Mouse (Mus musculus) layer of hippocampus, adult 9-11 months (tissue): ENCODE measurements around the gene Tnfrsf21.

Source experiments
- DNase-seq: peaks from one replicate; pipeline ENCODE4 v3.0.0; 2022

Tnfrsf21 gene

DNA sequence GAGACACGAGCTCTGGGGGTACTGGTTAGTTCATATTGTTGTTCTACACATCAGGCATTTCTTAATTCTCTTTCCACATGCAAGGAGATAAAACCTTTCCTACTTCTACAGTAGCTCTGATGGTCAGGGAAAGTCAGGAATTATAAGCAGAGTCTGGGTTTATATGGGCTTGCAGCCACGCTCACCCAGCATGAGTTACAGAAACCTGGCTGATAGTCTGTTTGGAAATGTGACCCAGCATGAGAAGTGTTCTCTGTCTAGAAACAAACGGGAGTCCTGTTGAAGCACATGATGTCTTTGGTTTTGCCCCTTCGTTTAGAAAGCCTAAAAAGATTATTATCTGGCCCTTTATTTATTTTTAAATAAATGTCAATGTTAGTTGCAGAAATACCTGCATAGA is 118.6 kb downstream of the Tnfrsf21 start:
- DNase-seq: no peak

DNA sequence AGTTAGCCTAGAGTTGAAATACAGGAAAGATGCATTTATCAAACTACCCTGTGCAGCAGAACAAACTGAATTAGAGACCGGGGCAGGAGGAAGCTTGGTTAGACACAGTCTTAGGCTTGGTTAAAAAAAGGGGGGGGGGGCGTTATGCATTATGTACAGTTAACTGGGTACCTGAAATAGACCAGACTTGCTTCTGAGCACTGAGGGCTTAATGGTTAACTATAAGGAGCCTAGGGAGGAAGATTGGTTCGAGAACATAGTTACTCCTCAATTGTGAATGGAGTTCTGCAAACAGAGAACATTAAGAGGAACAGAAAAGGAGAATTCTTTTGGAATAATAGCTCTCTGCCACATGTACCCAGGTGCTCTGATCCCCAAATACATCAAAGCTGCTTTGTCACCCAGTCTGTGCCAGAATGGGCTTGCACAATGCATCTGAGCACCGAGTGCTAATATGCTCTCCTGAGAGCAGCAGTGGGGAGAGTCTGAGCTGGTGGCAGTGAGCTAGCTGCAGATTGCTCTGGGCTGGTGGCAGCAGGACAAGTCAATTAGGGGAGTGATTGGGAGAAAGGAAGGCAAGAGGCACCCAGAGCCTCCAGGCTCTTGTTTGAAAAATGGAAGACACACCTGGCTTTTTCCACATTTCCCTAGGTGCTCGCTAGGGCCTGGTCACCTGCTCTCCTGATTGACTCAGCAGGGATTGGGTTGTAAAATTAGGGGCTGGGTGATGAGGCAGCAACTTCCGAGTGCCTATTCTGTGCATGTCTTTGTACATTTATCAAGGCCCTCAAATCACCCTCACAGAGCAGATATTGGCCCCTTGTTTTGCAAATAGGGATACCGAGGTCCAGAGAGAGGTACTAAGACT is 119.3 kb downstream of the Tnfrsf21 start:
- no peak for DNase-seq

DNA sequence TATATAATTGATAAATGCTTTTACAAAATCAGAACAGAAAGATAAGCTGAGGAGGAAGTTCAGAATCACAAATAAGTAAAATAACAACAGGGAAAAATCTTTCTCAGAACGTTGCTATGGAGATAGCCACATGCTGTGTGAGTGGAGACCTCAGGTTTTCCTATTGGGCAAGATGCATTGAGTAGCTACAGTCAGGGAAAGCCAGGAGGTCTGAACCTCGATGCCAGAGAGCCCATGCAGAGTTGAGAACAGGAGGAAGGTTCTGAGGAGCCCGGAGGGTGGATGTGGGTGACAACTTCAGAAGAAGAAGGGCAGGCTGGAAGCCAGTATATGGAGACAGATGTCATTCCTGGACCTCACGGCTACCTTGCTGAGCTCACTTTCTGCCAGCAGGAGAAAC is 120.4 kb downstream of the Tnfrsf21 start:
- DNase-seq: no peak

DNA sequence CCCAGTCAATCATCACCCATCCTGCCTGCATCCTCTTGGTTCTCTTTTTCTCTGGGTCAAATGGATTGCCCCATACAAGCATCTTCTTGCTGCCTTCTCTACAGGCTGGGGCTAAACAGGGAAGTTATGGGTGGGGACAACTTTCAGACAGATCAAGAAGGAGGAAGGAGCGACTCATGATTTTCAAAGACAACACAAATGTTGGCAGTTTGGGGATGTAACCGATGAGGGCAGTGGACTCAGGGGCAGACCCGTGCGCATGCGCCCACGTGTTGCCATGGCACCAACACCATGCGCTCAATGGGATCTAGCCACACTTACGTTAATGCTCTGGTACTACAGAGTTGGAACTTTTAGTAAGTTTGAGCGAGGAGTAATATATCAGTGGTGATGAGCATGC is 121.5 kb downstream of the Tnfrsf21 start:
- peak; percentile 70 for DNase-seq

DNA sequence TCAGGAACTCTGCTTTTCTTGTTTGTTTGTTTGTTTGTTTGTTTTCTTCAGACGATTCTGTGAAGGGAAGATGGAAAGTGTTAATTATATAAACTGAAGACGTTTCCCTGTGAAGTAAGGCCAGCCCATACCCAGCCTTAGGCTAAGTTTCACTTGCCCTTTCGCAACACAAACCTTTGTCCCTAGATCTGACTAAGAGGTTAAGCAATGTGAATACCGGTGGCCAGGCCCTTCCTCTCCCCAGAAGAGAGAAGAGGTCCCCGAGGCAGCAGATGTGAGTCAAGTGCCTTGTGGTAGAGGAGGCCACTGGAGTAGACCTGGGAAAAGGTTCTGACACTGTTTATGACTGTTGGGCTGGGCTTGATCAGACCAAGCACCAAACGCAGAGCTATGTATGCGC is 122.0 kb downstream of the Tnfrsf21 start:
- no peak for DNase-seq
